Mouse (Mus musculus) testis, adult 10 weeks (tissue): Measurements from ENCODE around the gene Iqcm. TPM values are rescaled to one million over a fixed set of nuclear protein-coding genes. Genes with fewer than 3 reads are reported as not detected.

Experiments used
- polyA plus RNA-seq: library from polyadenylated mRNA; stranded (reverse); fragments of 350-450 nt; fragmentation: Illumina TruSeq; extraction: RNeasy Lipid Tissue Mini Kit (QIAGEN cat#74804); gene quantifications from one replicate; pipeline ENCODE4 v1.2.3, GENCODE M21; 2014; ENCODE audit warnings: low read depth, low replicate concordance

Iqcm gene
- polyA plus RNA-seq = 272 TPM

DNA sequence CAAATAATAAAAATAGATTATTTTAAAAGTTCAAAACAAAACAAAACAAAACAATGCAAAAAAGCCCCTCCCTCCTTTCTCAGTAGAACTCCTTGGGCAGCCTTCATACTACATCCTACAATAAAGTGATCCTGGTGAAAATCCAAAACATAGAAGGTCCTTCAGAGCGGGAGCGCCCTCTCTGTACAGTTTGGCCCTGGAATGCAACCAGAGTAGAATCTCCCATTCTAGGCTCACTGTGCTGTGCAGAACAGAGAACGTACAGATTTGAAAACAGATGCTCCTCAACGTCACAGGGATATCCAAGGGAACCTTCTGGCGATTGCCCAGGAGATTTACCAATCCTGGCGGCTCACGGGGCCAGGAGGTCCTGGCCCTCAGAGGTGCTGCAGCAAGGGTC, at the start of gene Iqcm:
Gene Iqcm, plus strand, starts transcription at position 301 of the 400 bp plus-strand sequence.

DNA sequence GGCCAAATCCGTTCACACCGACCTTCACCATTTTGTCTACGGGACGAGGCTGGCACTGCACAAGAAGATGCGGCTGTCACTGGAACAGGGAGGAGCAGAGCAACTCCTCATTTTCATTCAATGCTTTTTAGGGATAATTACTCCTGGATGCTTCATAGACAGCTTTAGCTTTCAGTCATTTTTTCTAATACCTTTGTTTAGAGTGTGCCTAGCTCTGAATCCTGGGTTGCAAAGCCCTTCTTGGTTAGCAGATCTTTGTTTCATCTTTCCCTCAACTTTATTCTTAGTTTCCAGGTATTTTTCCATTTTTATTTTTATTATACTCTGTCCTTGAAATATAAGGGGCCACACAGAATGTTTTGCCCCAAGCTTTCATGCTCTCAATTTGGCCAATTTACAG, 42.0 kb upstream of the Iqcm start, which contains the start of gene Gm10358:
Gene Gm10358, minus strand, starts transcription at position 101 of the 400 bp plus-strand sequence.

Other genes with a start within 250 kb of the Iqcm start
- gene Rasd2, start 234.8 kb upstream of the Iqcm start, polyA plus RNA-seq = 0.36 TPM
- gene Gm10358, start 42.1 kb upstream of the Iqcm start, polyA plus RNA-seq = not detected